Mouse (Mus musculus): ENCODE results near the gene Sh2d2a. TPM values are rescaled to one million over a fixed set of nuclear protein-coding genes. Genes with fewer than 3 reads are reported as not detected.
"Not testable (repeated sequence)": the region's sequence is repeated elsewhere in the genome, so short reads cannot be mapped to it uniquely, and the experiment has no call there.

Gene Sh2d2a
- polyA plus RNA-seq, 1 experiment from 2014 or later: 0.37 TPM

- WGBS: 67% methylated on average over 5 of the region's 5 CpGs
- no peak overlapping the region for H3K27ac ChIP-seq (ENCODE audit: low read length)
- ATAC-seq: no peak
- H3K9ac ChIP-seq (ENCODE audit: low read depth, low read length): no peak overlapping the region
- no peak overlapping the region for H3K4me2 ChIP-seq (ENCODE audit: low read depth, low read length)
- H3K9me3 ChIP-seq (ENCODE audit: control insufficient read depth, low read length): no peaks in the 10 kb centered on the region
- H3K4me3 ChIP-seq (ENCODE audit: low read length): no peak overlapping the region
- H3K4me1 ChIP-seq (ENCODE audit: control insufficient read depth, insufficient read depth, low read length): no peaks in the 10 kb centered on the region
- H3K27me3 ChIP-seq (replicated peaks; ENCODE audit: control insufficient read depth, insufficient read depth, low read length): no peaks in the 10 kb centered on the region
- H3K36me3 ChIP-seq (ENCODE audit: control insufficient read depth, insufficient read depth, low read length): no peaks in the 10 kb centered on the region
These were observed 1.1 kb downstream of the Sh2d2a start for GRCm38 (mm10) chr3:87847680-87848079.

GRCm38 (mm10) chr3:87849117-87849516 lies 2.6 kb downstream of the Sh2d2a start:
- H3K9me3 ChIP-seq (ENCODE audit: control insufficient read depth, low read length): no peaks in the 10 kb centered on the region
- H3K27ac ChIP-seq (ENCODE audit: low read length): no peak overlapping the region
- no peak overlapping the region for H3K9ac ChIP-seq (ENCODE audit: low read depth, low read length)
- no peak overlapping the region for H3K4me3 ChIP-seq (ENCODE audit: low read length)
- no peaks in the 10 kb centered on the region for H3K27me3 ChIP-seq (replicated peaks; ENCODE audit: control insufficient read depth, insufficient read depth, low read length)
- H3K36me3 ChIP-seq (ENCODE audit: control insufficient read depth, insufficient read depth, low read length): no peaks in the 10 kb centered on the region
- H3K4me1 ChIP-seq (ENCODE audit: control insufficient read depth, insufficient read depth, low read length): no peaks in the 10 kb centered on the region
- no peak overlapping the region for H3K4me2 ChIP-seq (ENCODE audit: low read depth, low read length)
- 82% methylated on average over 14 of the region's 14 CpGs for WGBS
- ATAC-seq: no peak

- Histone ChIP-seq H3K27ac (ENCODE audit: low read length) (0 out of 2 replicates have a peak overlapping the region, but pooled peaks have one; percentile 30), H3K4me3 (ENCODE audit: low read length) (no peak overlapping the region), H3K9ac (ENCODE audit: low read depth, low read length) (no peak overlapping the region; the same call in 1 of the 2 replicates), H3K4me1 (ENCODE audit: control insufficient read depth, insufficient read depth, low read length) (peaks cover 8% of the 10 kb centered on the region; the same call in 1 of the 2 replicates), H3K27me3 (replicated peaks; ENCODE audit: control insufficient read depth, insufficient read depth, low read length) (no peaks in the 10 kb centered on the region), H3K9me3 (ENCODE audit: control insufficient read depth, low read length) (no peaks in the 10 kb centered on the region), H3K4me2 (ENCODE audit: low read depth, low read length) (no peak overlapping the region), H3K36me3 (ENCODE audit: control insufficient read depth, insufficient read depth, low read length) (peaks cover 16% of the 10 kb centered on the region; the same call in 1 of the 2 replicates)
- ATAC-seq: no peak
- WGBS: 44% methylated on average over 7 of the region's 7 CpGs
These were observed 8.4 kb downstream of the Sh2d2a start for GRCm38 (mm10) chr3:87854795-87855568.

GRCm38 (mm10) chr3:87855936-87856335 lies 9.4 kb downstream of the Sh2d2a start:
- 78% methylated on average over 8 of the region's 8 CpGs for WGBS
- Histone ChIP-seq H3K27me3 (replicated peaks; ENCODE audit: control insufficient read depth, insufficient read depth, low read length) (no peaks in the 10 kb centered on the region), H3K9me3 (ENCODE audit: control insufficient read depth, low read length) (no peaks in the 10 kb centered on the region), H3K4me2 (ENCODE audit: low read depth, low read length) (no peak overlapping the region), H3K4me1 (ENCODE audit: control insufficient read depth, insufficient read depth, low read length) (peaks cover 8% of the 10 kb centered on the region; the same call in 1 of the 2 replicates), H3K4me3 (ENCODE audit: low read length) (no peak overlapping the region), H3K36me3 (ENCODE audit: control insufficient read depth, insufficient read depth, low read length) (peaks cover 16% of the 10 kb centered on the region; the same call in 1 of the 2 replicates), H3K27ac (ENCODE audit: low read length) (no peak overlapping the region), H3K9ac (ENCODE audit: low read depth, low read length) (no peak overlapping the region)
- ATAC-seq: no peak

GRCm38 (mm10) chr3:87857666-87858065 lies 11.1 kb downstream of the Sh2d2a start:
- no peak for ATAC-seq
- H3K9ac ChIP-seq (ENCODE audit: low read depth, low read length): no peak overlapping the region
- peaks cover 21% of the 10 kb centered on the region; the same call in 1 of the 2 replicates for H3K36me3 ChIP-seq (ENCODE audit: control insufficient read depth, insufficient read depth, low read length)
- H3K4me1 ChIP-seq (ENCODE audit: control insufficient read depth, insufficient read depth, low read length): peaks cover 8% of the 10 kb centered on the region; the same call in 1 of the 2 replicates
- H3K4me3 ChIP-seq (ENCODE audit: low read length): no peak overlapping the region
- no peaks in the 10 kb centered on the region for H3K27me3 ChIP-seq (replicated peaks; ENCODE audit: control insufficient read depth, insufficient read depth, low read length)
- H3K27ac ChIP-seq (ENCODE audit: low read length): no peak overlapping the region
- H3K4me2 ChIP-seq (ENCODE audit: low read depth, low read length): no peak overlapping the region
- WGBS: 95% methylated on average over 8 of the region's 8 CpGs
- H3K9me3 ChIP-seq (ENCODE audit: control insufficient read depth, low read length): no peaks in the 10 kb centered on the region

GRCm38 (mm10) chr3:87859813-87860212 lies 13.3 kb downstream of the Sh2d2a start:
- WGBS: 27% methylated on average over 3 of the region's 3 CpGs
- no peak overlapping the region for H3K4me3 ChIP-seq (ENCODE audit: low read length)
- H3K9ac ChIP-seq (ENCODE audit: low read depth, low read length): no peak overlapping the region
- no peaks in the 10 kb centered on the region for H3K27me3 ChIP-seq (replicated peaks; ENCODE audit: control insufficient read depth, insufficient read depth, low read length)
- no peak overlapping the region for H3K27ac ChIP-seq (ENCODE audit: low read length)
- ATAC-seq: peak; percentile 65
- H3K4me2 ChIP-seq (ENCODE audit: low read depth, low read length): no peak overlapping the region
- peaks cover 6% of the 10 kb centered on the region; the same call in 1 of the 2 replicates for H3K4me1 ChIP-seq (ENCODE audit: control insufficient read depth, insufficient read depth, low read length)
- peaks cover 25% of the 10 kb centered on the region for H3K36me3 ChIP-seq (ENCODE audit: control insufficient read depth, insufficient read depth, low read length)
- H3K9me3 ChIP-seq (ENCODE audit: control insufficient read depth, low read length): no peaks in the 10 kb centered on the region

- ATAC-seq; H3K4me1 ChIP-seq (ENCODE audit: control insufficient read depth, insufficient read depth, low read length); H3K4me3 ChIP-seq (ENCODE audit: low read length); H3K4me2 ChIP-seq (ENCODE audit: low read depth, low read length); H3K9me3 ChIP-seq (ENCODE audit: control insufficient read depth, low read length); H3K9ac ChIP-seq (ENCODE audit: low read depth, low read length); H3K27ac ChIP-seq (ENCODE audit: low read length); H3K27me3 ChIP-seq (replicated peaks; ENCODE audit: control insufficient read depth, insufficient read depth, low read length): not testable (repeated sequence)
- peaks cover 19% of the 10 kb centered on the region for H3K36me3 ChIP-seq (ENCODE audit: control insufficient read depth, insufficient read depth, low read length)
- 92% methylated on average over 4 of the region's 4 CpGs for WGBS
These were observed 17.6 kb downstream of the Sh2d2a start for GRCm38 (mm10) chr3:87864111-87864510.

GRCm38 (mm10) chr3:87877730-87878129 lies 31.2 kb downstream of the Sh2d2a start:
- no peaks in the 10 kb centered on the region for H3K9me3 ChIP-seq (ENCODE audit: control insufficient read depth, low read length)
- H3K4me2 ChIP-seq (ENCODE audit: low read depth, low read length): no peak overlapping the region
- 91% methylated on average over 4 of the region's 4 CpGs for WGBS
- H3K4me1 ChIP-seq (ENCODE audit: control insufficient read depth, insufficient read depth, low read length): no peaks in the 10 kb centered on the region
- H3K27ac ChIP-seq (ENCODE audit: low read length): no peak overlapping the region
- H3K9ac ChIP-seq (ENCODE audit: low read depth, low read length): no peak overlapping the region
- no peaks in the 10 kb centered on the region for H3K27me3 ChIP-seq (replicated peaks; ENCODE audit: control insufficient read depth, insufficient read depth, low read length)
- no peak for ATAC-seq
- no peak overlapping the region for H3K4me3 ChIP-seq (ENCODE audit: low read length)
- H3K36me3 ChIP-seq (ENCODE audit: control insufficient read depth, insufficient read depth, low read length): no peaks in the 10 kb centered on the region

- Histone ChIP-seq H3K4me2 (ENCODE audit: low read depth, low read length) (peak overlapping the region; percentile 74), H3K9me3 (ENCODE audit: control insufficient read depth, low read length) (no peaks in the 10 kb centered on the region), H3K4me1 (ENCODE audit: control insufficient read depth, insufficient read depth, low read length) (peaks cover 17% of the 10 kb centered on the region), H3K27me3 (replicated peaks; ENCODE audit: control insufficient read depth, insufficient read depth, low read length) (no peaks in the 10 kb centered on the region), H3K36me3 (ENCODE audit: control insufficient read depth, insufficient read depth, low read length) (no peaks in the 10 kb centered on the region), H3K9ac (ENCODE audit: low read depth, low read length) (peak overlapping the region; percentile 96), H3K27ac (ENCODE audit: low read length) (peak overlapping the region; percentile 96; the same call in 1 of the 2 replicates), H3K4me3 (ENCODE audit: low read length) (peak overlapping the region; percentile 100)
- 1% methylated on average over 3 of the region's 3 CpGs for WGBS
- ATAC-seq: no peak
These were observed 37.7 kb downstream of the Sh2d2a start for GRCm38 (mm10) chr3:87884291-87884690.

Measured in intestine, embryonic 16.5 days (tissue).